Mouse (Mus musculus): ENCODE data around the gene Rnf212b. TPM values are rescaled to one million over a fixed set of nuclear protein-coding genes. Genes with fewer than 3 reads are reported as not detected.
"Not testable (repeated sequence)": the region's sequence is repeated elsewhere in the genome, so short reads cannot be mapped to it uniquely, and the experiment has no call there.

Gene Rnf212b
- total RNA-seq (2021), result not detected

DNA sequence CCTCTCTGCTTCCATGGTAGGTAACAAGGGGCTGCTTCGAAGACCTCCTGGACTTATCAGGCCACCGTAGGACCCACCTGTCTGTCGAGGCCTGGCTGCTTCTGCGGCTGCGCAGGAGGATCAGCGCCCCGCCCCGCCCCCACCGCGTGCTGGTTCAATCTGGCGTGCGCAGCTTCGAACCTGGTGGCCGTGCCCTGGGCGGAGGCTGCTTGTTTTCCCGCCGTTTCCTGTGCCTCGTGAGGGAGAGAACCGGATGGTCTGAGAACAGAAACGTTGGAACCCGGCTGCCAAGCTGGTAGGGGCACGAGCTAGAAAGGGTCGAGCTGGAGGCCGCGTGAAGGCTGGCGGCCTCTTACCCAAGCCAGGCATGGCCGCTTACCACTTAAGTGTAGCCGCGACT, at the start of gene Rnf212b:
Gene Rnf212b (plus strand): TSS at position 151 of the 400 bp plus-strand sequence.
- DNase-seq, result no peak
- intact Hi-C loops (cut with DNase I), result no loop called here

DNA sequence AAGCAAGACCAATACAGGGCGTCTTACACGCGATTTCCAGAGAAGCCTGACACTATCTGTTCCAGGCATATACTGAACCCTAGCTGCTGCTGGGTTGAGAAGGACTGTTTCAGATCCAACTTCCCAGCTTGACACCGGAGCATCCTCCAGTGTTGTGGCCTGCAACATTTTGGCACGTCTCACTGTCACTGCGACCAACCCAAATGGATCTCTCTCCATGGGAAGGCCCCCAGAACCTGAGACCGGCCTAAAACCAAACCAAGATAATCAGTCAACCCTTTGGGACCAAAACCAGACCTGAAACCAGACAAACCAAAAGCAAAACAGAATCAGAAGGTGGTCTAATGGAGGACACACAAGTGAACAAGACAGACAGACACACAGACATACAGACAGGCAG, 47.0 kb upstream of the Rnf212b start:
- intact Hi-C loops (cut with DNase I); DNase-seq: not testable (repeated sequence)

DNA sequence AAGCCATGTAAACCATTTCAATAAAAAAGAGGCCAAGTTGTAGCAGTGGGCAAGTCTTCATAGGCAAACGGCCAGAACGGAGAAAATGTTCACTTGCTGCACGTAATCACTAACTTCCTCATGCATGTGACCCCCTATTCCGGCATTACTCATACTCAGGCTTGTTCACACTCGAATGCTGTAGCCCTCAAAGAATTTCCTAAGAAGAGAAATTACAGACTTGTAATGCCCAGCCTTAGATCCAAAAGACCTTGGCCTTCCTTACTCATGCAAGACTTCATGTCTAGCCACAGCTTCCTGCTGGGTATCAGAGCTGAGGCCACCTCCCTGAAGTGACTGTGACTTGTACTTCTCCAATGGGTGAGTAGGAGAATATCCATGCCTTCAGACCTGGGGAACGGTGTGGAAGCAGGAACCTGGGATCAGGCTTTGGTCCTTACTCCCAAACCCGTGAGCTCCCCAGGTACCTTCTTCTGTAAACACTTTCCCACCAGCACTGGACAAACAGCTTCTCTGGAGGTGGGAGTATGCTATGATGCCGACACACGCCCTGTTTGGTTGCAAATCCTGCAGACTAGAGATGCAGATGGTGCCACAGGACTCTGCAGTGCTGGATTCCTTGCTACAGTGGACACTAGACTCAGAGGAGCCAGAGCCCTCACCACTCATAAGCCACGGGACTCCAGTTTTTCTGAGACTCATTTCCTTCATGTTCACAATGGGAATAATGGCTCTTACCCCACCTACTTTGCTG, 45.5 kb upstream of the Rnf212b start:
- no peak for DNase-seq
- intact Hi-C loops (cut with DNase I), result no loop called here

DNA sequence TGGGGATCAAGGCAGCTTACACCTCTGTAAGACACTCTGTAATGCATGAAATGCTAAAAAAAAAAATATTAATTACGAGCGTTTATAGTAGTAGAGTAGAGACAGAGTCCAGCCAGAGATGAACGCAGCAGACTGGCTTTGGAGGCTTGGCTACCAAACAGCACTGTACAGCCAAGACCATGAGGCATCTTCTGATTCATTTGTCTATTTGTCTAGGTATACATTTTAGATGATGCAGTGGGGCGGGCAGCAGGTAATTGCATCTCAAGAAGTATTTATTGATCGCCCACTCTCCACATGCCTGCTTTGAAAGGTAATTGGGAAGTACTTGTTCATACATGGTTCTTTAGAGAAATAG, 44.9 kb upstream of the Rnf212b start:
- intact Hi-C loops (cut with DNase I), result no loop called here
- DNase-seq, result no peak

DNA sequence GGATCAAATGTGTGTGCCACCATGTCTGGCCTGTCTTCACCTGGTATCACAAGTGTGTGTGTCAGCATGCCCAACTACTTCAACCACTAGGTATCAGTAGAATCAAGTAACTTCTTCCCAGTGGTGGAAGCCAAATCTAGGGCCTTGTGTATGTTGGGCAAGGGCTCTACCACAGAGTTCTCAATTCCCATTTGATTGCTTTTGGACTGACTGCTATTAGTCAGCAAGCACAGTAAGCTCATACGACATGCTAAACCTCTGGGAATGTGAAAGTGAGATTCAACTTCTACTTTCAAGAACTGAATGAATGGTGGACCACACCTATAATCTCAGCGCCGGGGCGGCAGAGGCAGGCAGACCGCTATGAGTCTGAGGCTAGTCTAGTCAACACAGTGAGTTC, 43.6 kb upstream of the Rnf212b start:
- intact Hi-C loops (cut with DNase I), result no loop called here
- no peak for DNase-seq

DNA sequence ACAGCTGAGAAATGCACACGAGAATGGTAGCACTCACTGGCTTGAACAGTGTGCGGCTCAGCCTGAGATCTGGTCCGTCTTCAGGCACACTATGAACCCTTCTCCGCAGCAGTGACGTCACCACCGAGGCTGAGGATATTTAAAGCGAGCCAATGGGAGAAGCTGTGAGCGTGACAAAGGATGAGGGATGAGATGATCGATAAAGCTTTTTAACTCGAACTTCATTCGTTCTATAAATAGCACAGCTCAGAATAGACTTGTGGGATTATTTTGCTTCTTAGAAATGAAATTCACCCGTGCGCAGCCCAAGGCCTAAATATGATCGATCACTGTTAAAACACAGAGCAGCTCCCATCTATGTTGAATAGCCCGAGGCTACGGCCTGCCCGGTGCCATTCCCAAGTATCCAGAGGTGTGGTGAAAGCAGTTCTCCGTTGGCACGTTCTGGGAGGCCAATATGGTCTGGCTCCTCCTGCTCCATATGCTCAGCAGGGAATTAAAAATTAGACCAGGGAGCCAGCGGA, 41.5 kb upstream of the Rnf212b start:
- no peak for DNase-seq
- intact Hi-C loops (cut with DNase I), result no loop called here

DNA sequence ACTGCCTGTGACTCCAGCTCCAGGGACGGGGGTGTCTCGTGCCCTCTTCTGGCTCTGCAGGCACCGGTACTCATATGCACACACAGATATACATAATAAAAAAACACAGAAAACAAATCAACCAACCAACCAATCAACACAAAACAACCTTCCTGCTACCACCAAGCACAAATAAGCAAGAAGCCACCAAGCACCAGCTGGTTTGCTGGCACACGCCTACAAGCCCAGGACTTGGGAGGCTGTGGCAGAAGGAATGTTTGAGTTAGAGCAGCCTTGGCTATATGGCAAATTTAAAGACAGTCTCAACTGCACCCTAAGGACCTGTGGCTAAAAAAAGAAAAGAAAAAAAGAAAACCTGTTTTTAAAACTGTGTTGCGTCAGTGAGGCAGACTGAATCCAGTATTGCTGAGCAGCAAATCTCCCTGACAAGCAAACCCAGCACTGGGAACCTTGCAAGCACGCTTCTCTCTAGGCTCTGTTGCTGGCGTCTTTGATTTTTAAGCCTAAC, 38.4 kb upstream of the Rnf212b start:
- no peak for DNase-seq
- intact Hi-C loops (cut with DNase I), result no loop called here

DNA sequence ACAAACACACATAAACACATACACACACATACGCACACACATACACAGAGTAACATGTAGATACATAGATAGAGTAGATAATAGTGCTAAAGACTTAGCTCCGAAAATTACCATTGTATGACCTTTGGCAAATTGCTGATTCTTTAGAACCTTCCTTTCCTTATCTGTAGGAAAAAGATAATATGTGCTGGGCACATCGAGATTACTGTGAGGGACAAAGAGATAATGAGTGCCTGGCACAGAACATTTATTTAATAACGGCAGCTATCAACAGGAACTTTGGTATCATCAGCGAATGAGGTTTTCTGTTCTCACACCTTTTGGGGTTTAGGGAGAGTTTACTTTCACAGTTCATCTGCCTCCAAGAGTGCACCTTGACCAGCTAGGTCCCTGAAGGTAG, 37.2 kb upstream of the Rnf212b start:
- no peak for DNase-seq
- intact Hi-C loops (cut with DNase I), result no loop called here

DNA sequence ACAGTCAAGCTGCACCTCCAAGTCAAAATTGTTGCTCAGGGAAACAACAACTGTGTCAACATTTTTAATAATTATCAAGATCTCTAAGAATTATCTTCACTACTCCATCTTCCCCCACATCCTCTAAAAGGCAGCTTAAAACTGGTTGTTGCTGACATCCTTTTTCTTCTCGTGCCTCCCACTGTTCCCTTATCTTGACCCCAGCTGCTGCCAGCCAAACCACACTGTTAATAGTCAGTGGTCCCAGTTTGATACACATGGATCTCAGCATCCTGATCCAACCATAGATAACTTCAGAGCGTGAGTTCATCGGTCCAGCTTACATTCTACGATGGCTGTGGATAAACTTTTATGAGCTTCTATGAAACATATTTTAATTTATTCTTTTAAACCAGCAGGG, 36.0 kb upstream of the Rnf212b start:
- no peak for DNase-seq
- intact Hi-C loops (cut with DNase I), result no loop called here

DNA sequence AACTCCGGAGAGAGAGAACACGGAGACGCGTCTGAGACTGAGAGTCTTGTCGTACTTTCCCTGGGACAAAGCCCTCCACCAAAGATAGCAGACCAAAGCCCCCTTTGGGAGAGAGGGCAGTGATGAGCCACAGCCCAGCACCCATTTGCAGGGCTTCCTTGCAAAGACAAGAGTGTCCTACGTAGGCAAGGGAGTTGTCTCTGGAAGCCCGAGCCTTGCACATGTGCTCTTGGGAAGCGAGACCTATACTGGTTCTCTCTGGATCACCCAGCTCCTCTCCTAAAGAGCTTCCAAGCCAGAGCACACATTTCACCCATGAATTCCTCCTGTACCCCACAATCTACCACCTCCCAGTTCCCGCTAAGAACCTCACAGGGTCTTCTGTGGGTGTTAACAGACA, 33.9 kb upstream of the Rnf212b start:
- intact Hi-C loops (cut with DNase I), result loop anchor here (2.0 kb wide), 1 partner anchor 65 kb away; no protein-coding TSS in a partner anchor
- DNase-seq, result no peak

DNA sequence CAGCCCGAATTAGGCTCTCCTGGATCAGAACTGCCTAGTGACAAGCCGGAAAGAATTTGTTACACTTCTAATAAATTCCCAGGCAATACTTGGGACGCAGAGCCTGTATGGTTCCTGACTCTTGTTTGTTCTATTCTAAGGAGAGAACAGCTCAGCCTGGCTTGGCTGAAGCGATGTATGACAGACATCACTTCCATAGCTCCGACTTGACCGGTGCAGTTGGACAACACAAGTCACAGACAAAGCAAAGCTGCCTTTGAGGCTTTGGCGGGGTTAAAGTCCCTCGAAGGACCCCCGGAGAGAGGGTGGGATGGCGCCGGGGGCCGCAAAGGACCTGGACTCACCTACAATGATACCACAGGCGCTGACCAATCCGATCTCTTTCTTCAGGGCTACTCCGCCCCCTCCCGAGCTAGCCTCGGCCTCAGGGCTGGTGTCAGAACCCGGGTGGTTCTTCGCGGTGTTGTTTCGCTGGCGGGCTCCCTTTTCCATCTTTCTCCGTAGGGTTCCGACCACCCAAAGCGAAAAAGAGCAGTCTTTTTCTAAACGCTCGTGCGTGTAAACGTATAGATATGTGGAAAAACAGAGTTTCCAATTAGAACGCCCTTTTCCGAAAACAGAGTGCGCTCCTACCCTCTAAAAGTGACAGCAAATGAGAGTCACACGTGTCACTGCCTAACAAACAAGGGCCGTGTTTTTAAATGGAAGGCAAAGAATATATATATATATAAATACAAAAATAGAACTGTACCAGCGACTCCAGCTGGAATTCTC, 32.9 kb upstream of the Rnf212b start:
- intact Hi-C loops (cut with DNase I), result loop anchor here (2.0 kb wide), 1 partner anchor 66 kb away; no protein-coding TSS in a partner anchor
- DNase-seq, result peak; percentile 49

DNA sequence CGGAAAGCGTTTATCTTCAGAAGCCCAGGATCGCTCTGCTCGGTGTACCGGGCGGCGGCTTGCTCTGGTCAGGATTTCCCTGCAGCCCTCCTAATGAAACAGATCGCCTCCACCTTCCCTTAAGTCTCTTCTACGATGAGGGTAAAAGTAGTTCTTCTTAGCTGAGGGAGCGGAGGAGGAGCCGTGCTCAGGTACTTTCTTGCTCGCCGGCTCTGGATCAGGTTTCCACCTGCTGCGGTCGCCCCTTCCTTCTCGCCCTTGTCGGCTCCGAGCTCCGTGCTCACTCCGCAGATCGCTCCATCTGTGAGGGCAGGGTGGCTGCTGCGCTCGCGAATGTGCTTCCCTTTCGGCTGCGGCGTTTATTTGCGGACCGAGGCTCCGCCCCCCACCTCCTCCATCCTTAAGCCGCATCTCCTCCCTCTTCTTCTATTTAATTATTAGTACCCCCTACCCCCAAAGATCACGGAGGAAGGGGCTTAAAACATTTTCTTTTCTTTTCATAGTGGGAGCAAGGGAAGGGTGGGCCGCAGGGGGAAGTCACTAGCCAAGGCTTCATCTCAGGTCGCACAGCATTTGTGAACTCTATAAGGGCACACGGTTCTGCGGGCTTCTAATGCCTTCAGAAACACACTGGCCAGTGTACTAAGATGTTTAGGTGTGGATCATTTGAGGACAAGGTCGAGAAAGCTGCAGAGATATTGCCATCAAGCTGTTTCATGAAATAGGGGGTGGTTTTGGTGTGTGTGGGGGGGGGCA, 32.2 kb upstream of the Rnf212b start, which contains the start of gene Slc7a8:
Gene Slc7a8 (minus strand): TSS at position 337 of the 756 bp plus-strand sequence.
- DNase-seq, result peak; percentile 62
- intact Hi-C loops (cut with DNase I), result loop anchor here (2.0 kb wide), 1 partner anchor 67 kb away; no protein-coding TSS in a partner anchor

DNA sequence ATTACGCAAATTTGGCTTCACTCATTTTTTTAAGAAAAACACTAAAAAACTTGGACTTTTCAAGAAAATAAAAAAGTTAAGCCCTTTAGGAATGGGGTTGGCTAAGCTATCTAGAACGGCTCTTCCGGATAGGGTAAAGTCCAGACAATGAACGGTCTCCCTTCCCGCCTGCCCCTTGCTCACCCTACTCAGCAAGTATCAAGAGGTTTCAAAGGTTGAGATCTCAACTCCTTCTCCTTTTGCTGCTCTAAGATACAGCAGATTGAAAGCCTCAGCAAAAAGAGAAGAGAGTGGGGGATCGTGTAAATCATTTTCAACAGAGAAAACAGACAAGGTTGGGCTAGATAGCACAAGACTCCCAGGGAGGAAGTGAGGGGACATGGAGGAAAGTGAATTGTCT, 31.0 kb upstream of the Rnf212b start:
- intact Hi-C loops (cut with DNase I), result no loop called here
- no peak for DNase-seq

DNA sequence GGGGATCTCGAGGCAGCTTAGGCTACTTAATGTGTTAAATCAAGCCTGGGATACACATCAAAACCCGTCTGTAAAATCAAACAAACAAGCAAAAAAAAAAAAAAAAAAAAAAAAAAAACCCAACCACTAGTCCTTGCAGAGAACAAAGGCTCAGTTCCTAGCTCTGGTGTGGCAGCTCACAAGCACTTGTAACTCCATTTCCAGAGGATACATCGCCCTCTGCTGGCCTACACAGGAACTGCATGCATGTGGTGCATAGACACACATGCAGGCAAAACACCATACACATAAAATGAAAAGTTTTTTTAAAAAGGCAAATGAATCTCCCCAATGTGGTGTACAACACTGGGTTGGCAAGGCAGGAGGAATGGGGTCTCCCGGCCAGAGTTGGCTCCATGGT, 28.0 kb upstream of the Rnf212b start:
- intact Hi-C loops (cut with DNase I), result no loop called here
- DNase-seq, result peak; percentile 75

DNA sequence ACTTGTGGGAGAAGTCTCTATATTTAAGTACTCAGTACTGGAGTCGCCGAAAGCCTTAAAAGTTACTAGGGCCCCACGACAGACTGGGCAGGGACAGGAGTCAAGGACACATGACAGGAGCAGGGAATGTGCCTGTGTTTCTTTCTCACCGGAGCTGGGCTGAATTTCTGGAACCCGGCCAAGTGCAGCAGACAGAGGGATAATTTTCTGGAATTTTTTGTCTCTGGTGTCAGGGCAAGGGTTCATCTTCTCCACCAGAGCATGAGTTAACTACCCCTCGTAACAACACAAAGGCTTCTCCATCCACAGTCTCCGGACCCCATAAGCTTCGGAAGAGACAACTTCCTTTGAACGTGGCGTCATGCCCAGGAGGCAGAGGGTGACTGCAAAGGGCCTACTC, 27.5 kb upstream of the Rnf212b start:
- intact Hi-C loops (cut with DNase I), result no loop called here
- peak; percentile 50 for DNase-seq

DNA sequence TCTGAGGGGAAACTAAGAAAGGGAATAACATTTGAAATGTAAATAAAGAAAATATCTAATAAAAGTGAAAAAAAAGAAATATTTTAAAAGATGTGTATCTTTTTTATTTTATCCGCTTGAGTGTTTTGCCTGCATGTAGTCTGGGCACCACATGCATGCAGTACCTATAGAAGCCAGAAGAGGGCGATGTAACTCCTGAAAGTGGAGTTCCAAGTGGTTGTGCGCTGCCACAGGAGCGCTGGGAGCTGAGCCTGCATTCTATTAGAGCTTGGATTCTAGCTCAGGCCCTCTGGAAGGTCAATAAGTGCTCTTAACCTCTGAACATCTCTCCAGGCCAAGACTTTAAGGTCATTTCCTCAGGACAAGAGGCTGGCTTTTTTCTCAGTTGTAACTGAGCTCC, 26.7 kb upstream of the Rnf212b start:
- intact Hi-C loops (cut with DNase I), result no loop called here
- no peak for DNase-seq

DNA sequence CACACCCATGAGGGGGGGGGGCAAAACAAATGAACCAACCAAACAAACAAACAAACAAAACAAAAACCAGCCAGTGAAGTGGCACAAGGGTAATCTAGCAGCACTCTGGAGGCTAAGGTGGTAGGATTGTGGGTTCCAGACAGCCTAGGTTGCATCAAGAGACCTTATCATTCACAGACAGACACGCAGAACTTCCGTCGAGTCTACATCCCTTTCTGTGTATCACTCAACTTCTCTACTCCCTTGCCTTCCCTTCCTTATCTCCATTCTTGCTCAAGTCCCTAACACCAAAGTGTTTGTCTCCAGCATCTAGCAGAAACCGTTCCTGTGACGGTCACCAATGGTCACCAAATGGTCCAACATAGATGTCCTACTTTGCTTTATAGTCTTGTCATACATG, 25.7 kb upstream of the Rnf212b start:
- DNase-seq, result no peak

DNA sequence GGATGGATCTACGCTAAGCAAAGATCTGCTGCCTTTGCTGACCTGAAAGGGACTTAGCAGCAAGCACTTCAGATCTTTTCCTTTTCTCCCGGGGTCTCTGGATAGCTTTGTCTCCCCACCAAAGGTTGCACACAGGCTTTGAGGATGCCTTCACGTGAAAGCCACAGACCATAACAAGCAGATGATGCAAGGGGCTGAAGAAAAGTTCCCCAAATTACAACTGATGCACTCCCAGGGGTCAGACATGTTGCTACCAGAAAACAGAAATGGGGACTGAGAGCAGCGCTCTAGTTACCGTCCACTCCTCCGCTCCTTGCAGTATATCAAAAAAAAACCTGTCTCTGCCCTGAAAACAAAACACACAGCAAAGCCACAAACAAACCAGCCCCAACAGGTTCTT, 21.8 kb upstream of the Rnf212b start:
- intact Hi-C loops (cut with DNase I), result no loop called here
- no peak for DNase-seq

More for the DNA sequence above, 25.7 kb upstream of the Rnf212b start:
- intact Hi-C loops (cut with DNase I), result no loop called here

DNA sequence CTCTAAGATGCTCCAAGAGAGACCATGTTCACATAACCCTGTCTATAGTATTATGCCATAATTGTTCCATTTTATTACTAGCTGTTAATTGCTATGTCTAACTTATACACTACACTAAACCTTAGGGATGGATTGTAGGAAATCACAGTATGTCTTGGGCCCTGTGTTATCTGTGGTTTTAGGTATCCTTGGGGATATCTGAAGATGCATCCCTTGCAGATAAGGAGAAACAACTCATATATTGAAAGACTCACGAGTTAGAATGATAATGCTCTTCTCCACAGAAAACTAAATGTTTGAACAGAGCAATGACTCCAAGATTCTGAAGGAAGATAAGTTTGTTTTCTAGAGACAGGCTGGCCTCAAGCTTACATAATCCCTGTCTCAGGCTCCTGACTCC, 20.6 kb upstream of the Rnf212b start:
- no peak for DNase-seq
- intact Hi-C loops (cut with DNase I), result no loop called here

DNA sequence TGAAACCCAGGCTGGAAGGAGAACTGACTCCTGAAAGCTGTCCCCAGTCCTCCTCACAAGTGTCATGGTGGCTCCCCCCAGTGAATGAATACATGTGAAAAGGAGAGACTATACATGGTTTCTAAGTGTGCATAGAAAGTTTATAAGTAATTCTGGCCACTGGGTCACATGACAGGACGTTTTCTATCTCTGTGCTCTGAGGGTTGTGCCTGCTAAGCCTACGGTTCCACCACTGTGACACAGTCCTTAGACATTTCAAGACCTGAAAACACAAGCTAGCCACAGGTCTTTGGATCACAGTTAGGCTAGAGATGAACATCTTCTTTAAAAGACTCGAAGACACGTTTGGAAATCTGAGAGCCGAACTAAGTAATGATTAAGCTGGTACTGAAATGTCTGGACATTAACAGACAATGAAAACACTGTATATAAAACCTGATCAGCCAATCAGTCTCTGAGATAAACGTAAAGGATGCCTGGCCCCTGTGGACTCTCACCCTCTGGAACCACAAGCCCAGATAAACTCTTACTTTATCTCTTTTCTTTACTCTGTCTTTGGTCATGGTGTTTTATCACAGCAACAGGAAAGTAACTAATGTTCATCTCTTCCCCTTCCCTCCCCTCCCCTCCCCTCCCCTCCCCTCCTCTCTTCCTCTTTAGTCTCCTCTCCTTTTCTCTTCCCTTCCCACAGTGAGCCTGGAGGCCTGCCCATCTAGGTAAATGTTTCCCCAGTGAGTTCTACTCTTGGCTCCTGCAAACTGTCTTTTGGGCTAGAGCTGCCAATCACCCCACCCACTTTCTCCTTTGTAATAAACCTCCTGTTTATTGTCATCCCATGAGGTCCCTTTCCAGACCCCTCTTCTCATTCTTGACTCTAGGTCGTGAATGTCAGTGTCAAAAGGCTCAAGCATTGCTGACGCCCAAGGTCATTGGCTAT, 19.8 kb upstream of the Rnf212b start:
- no peak for DNase-seq
- intact Hi-C loops (cut with DNase I), result no loop called here

Data from left cerebral cortex, postnatal 4 days (tissue).